Mouse (Mus musculus) urinary bladder, postnatal 36 days (tissue): ENCODE results near the gene Slc1a7.
A peak's percentile ranks its signal among the peaks of the same experiment; 100 is the strongest.

Experiments
- DNase-seq, 2 experiments: peaks; one replicate each; pipeline ENCODE4 v3.0.0; 2022; ENCODE audit warnings: low spot score in 2 of 2, mixed read lengths in 1 of 2

Slc1a7 gene

DNA sequence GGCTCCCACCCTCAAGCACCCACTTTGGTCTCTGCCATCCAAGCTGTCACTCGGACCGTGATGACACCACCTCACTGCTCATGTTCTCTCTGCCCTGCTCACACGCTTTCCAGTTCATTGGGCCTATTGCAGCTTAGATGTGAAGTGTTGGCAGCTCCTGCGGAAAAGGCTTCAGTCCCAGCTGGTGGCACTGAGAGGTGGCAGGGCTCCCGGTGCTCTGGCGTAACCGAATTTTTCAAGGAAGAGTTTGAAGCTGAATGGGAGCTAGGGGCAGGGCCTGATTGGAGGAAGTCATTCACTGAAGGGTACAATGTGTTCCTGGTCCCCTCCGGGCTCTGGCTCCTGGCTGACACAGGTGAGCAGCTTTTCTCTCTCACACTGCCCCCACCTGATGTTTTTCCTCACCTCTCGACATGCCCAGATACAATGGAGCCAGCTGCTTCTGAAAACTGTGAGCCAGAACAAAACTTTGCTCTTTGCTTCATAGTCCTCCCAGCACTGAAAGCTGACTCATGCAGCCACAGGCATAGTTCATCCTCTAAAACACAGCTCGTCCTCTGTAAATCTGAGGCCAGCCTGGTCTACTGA, 83.6 kb downstream of the Slc1a7 start:
- DNase-seq = peak in 1 of 2 experiments; percentile 36

- DNase-seq = no peak
Measured at GRCm38 (mm10) chr4:108052673-108053072, 84.5 kb downstream of the Slc1a7 start.

DNA sequence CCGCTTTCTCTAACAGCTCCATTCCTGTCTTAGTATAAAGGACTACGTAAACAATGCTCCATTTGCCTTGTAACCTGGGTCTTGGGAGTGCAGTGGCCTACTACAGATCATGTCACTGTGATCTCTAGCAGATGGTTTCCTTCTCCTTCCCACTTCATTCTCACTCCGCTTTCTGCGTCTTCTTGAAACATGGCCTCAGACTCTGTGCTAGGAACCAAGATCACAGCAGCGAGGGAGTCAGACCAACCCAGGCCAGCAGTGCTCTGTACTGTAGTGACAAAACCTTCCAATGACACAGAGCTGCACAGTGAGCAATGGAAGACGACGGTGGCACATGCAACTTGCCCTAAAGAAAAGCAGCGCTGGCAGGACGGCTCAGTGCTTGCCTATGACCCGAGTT, 87.7 kb downstream of the Slc1a7 start:
- DNase-seq = no peak

DNA sequence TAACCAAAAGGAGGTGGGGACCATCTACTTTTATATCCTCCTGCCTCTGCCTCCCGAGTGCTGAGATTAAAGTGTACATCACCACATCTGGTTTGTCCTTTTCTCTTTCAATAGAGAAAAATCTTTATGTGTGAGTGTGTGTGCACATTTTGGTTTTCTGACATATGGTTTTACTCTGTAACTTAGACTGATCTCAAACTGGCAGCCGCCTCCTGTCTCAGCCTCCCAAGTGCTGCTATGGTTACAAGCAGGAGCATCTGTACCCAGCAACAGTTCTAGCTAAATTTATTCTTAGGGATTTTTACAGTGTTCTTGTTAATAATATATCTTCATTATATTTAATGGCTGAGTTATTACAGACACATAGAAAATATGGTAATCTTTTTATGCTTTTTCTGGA, 89.1 kb downstream of the Slc1a7 start:
- no peak for DNase-seq

DNA sequence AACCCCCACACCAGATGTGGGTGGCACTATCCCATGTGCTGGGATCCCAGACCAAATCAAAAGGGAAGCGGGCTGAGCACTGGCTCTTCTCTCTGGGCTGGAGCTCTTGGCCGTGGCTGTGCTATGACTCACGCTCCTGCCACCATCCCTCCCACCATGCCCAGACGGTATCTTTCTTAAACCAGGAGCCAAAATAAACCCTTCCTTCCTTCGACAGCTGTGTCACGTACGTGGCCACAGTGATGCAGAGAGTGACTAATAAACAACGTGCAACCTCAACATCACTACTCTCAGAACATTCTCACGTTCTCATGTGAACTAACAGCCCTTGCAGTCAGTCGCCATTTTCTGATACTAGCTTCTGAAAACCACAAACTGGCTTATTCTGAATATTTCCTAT, 90.0 kb downstream of the Slc1a7 start:
- DNase-seq = peak in 1 of 2 experiments; percentile 38

- no peak for DNase-seq
Measured at GRCm38 (mm10) chr4:108059601-108060379, 91.7 kb downstream of the Slc1a7 start.

- DNase-seq = no peak
Measured at GRCm38 (mm10) chr4:108060774-108061173, 92.6 kb downstream of the Slc1a7 start.

DNA sequence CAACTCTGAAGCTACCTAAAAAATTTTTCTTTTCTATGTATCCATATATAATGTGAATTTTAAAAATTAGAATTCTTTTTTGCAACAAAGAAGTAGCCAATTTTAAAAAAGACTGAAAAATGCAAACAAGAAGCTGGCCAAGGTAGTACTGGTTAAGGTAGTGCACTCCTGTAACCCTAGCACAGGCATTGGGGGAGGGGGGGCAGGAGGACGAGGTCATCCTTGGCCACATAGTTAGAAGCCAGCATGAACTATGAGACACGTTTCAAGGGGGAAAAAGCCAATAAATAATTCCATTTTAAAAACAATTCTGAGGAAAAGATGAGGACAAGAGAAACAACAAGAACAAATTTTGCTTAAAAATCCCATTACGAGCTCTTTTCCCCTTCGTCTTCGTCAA, 94.4 kb downstream of the Slc1a7 start:
- DNase-seq = no peak
